Mouse (Mus musculus): ENCODE data around the gene Lingo4. TPM values are rescaled to one million over a fixed set of nuclear protein-coding genes. Genes with fewer than 3 reads are reported as not detected.

Lingo4 gene
- total RNA-seq (2021) (under 1 TPM; 0.05 to 0.09 TPM), polyA plus RNA-seq (2012; rRNA removed) (0.04 and 0.09 TPM in 2 replicates)
- long read RNA-seq, result 0 reads

DNA sequence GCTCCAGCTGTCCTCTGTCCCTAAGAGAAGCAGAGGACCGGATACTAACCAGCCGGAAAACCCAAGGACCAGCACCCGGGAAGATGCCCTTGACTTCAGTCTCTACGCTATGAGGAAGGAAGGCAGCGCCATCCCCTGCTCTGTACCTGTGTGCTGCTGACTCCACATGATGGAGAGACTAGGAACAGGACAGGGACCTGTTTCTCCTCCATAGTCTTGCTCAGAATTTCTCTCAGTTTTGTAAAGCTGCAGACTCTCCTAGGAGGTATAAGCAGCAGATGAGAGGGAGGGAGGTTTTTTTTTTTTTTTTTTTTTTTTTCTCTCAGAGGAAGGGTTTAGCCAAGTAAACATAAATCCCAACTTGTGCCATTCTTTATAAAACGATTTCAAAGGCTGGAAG is at the start of gene Lingo4:
TSS of gene Lingo4 (plus strand) at position 301 of the 400 bp plus-strand sequence.
- no peak within 1 kb of the TSS for H3K27ac ChIP-seq
- no peak within 1 kb of the TSS for H3K9ac ChIP-seq (ENCODE audit: low read depth, low read length)
- DNase-seq, result no peak
- no peaks in the 10 kb centered on the region for H3K4me1 ChIP-seq (ENCODE audit: control insufficient read depth, insufficient read depth, low read length)
- no peaks in the 10 kb centered on the region for H3K79me2 ChIP-seq (replicated peaks; ENCODE audit: control insufficient read depth, insufficient read depth, low read length)
- 70% methylated on average over 6 of the region's 6 CpGs for WGBS
- no peaks in the 10 kb centered on the region for H3K27me3 ChIP-seq (ENCODE audit: control insufficient read depth, insufficient read depth, low read length)
- intact Hi-C loops (cut with DNase I), result no loop called here
- no peaks in the 10 kb centered on the region for H3K36me3 ChIP-seq (ENCODE audit: control insufficient read depth, insufficient read depth, low read length)
- TF ChIP-seq POLR2A (IDR thresholded peaks at IDR 0.05; ENCODE audit: insufficient read depth, low read depth, low read length), result no peak
- TF ChIP-seq CTCF (IDR thresholded peaks at IDR 0.05), result no peak
- TF ChIP-seq EP300 (IDR thresholded peaks at IDR 0.05; ENCODE audit: insufficient read depth, low read depth, low read length), result no peak
- no peak within 1 kb of the TSS for H3K4me3 ChIP-seq

DNA sequence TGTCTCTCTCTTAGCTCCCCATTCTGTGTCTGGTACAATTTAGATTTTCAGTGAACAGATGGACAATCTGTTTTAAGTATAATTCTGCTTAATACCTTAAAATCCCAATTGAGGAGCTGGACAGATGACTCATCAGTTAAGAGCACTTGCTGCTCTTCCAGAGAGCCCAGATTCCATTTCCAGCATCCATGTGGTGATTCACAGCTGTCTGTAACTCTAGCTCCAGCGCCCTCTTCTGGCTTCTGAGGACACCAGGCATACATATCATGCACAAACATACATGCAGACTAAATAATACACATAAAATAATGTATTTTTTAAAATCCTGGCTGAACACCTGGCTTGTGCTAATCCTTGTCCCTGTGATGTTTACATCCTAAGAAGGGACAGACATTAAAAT is 37.5 kb upstream of the Lingo4 start:
- H3K36me3 ChIP-seq (ENCODE audit: control insufficient read depth, insufficient read depth, low read length), result no peaks in the 10 kb centered on the region
- no peaks in the 10 kb centered on the region for H3K4me1 ChIP-seq (ENCODE audit: control insufficient read depth, insufficient read depth, low read length)
- TF ChIP-seq POLR2A (IDR thresholded peaks at IDR 0.05; ENCODE audit: insufficient read depth, low read depth, low read length) (no peak), CTCF (IDR thresholded peaks at IDR 0.05) (peak; percentile 32), EP300 (IDR thresholded peaks at IDR 0.05; ENCODE audit: insufficient read depth, low read depth, low read length) (no peak)
- no peak overlapping the region for H3K4me3 ChIP-seq
- peaks cover 2% of the 10 kb centered on the region; the same call in 1 of the 2 replicates for H3K27me3 ChIP-seq (ENCODE audit: control insufficient read depth, insufficient read depth, low read length)
- H3K27ac ChIP-seq, result no peak overlapping the region
- DNase-seq, result no peak
- intact Hi-C loops (cut with DNase I), result no loop called here
- H3K79me2 ChIP-seq (replicated peaks; ENCODE audit: control insufficient read depth, insufficient read depth, low read length), result no peaks in the 10 kb centered on the region
- no peak overlapping the region for H3K9ac ChIP-seq (ENCODE audit: low read depth, low read length)
- 0% methylated on average over 1 of the region's 1 CpGs for WGBS

DNA sequence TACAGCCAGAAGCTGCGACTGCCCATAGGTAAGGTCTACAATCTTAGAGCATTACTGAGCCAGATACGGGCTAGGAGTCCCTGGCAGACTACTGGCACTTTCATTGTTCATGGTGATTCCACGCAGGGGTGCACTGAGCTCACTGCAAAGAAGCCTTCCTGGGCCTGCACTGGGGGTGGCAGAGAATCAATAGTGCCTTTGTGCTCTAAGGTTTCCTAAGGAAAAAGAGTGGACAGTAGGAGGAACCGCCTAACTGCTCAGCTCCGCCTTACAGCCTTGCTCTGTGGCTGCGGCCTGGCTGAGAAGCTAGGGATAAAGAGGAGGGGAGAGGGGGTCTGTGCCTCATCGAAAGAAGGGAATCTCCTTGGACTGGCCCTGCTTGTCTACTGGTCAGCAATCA is 36.2 kb upstream of the Lingo4 start, which contains the start of gene C2cd4d:
TSS of gene C2cd4d (plus strand) at position 301 of the 400 bp plus-strand sequence.
- Histone ChIP-seq H3K27ac (no peak within 1 kb of the TSS), H3K4me3 (peak within 1 kb of the TSS; percentile 44; the same call in 1 of the 2 replicates), H3K79me2 (replicated peaks; ENCODE audit: control insufficient read depth, insufficient read depth, low read length) (no peaks in the 10 kb centered on the region), H3K27me3 (ENCODE audit: control insufficient read depth, insufficient read depth, low read length) (peaks cover 2% of the 10 kb centered on the region; the same call in 1 of the 2 replicates), H3K4me1 (ENCODE audit: control insufficient read depth, insufficient read depth, low read length) (no peaks in the 10 kb centered on the region), H3K9ac (ENCODE audit: low read depth, low read length) (no peak within 1 kb of the TSS), H3K36me3 (ENCODE audit: control insufficient read depth, insufficient read depth, low read length) (no peaks in the 10 kb centered on the region)
- 66% methylated on average over 7 of the region's 7 CpGs for WGBS
- TF ChIP-seq EP300 (IDR thresholded peaks at IDR 0.05; ENCODE audit: insufficient read depth, low read depth, low read length), result no peak
- no peak for TF ChIP-seq POLR2A (IDR thresholded peaks at IDR 0.05; ENCODE audit: insufficient read depth, low read depth, low read length)
- TF ChIP-seq CTCF (IDR thresholded peaks at IDR 0.05), result no peak
- no peak for DNase-seq
- intact Hi-C loops (cut with DNase I), result no loop called here

DNA sequence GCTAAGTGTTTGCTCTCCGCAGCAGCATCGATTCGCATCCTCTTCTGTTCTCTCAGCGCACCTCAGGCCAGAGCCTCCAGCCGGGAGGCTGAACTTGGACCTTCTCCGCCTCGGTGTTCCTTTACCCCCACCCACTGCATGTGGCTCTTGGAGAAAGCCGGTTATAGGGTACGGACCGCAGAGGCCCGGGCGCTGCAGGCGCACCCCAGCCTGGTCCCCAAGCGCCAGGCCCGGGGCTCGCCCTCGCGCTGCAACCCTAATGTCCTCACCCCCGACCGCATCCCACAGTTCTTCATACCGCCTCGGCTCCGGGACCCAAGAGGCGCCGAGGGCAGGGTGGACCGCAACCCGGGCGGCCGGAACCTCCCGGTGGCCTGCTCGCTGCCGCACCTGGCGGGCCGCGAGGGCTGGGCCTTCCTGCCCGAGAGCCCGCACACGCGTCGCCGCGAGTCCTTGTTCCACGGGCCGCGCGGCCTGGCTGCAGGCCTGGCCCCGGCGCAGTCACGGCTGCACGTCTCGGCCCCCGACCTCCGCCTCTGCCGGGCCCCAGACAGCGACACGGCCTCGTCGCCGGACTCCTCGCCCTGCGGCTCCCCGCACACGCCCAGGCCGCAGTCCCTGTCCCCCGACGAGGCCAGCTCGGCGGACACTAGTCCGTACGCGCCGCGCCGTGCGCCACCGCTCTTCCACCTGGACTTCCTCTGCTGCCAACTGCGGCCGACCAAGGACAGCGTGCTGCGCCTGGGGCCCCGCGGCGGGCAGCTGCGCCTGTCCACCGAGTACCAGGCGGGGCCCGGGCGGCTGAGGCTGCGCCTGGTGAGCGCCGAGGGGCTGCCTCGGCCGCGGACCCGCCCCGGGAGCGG is 34.8 kb upstream of the Lingo4 start:
- Histone ChIP-seq H3K36me3 (ENCODE audit: control insufficient read depth, insufficient read depth, low read length) (no peaks in the 10 kb centered on the region), H3K27me3 (ENCODE audit: control insufficient read depth, insufficient read depth, low read length) (peaks cover 2% of the 10 kb centered on the region; the same call in 1 of the 2 replicates), H3K79me2 (replicated peaks; ENCODE audit: control insufficient read depth, insufficient read depth, low read length) (no peaks in the 10 kb centered on the region), H3K9ac (ENCODE audit: low read depth, low read length) (peak overlapping the region; percentile 85), H3K4me1 (ENCODE audit: control insufficient read depth, insufficient read depth, low read length) (no peaks in the 10 kb centered on the region), H3K4me3 (peak overlapping the region; percentile 44), H3K27ac (peak overlapping the region; percentile 2; the same call in 1 of the 2 replicates)
- DNase-seq, result peak; percentile 46 to 59
- intact Hi-C loops (cut with DNase I), result no loop called here
- 7% methylated on average over 95 of the region's 97 CpGs for WGBS
- TF ChIP-seq POLR2A (IDR thresholded peaks at IDR 0.05; ENCODE audit: insufficient read depth, low read depth, low read length) (no peak), CTCF (IDR thresholded peaks at IDR 0.05) (no peak), EP300 (IDR thresholded peaks at IDR 0.05; ENCODE audit: insufficient read depth, low read depth, low read length) (no peak)

DNA sequence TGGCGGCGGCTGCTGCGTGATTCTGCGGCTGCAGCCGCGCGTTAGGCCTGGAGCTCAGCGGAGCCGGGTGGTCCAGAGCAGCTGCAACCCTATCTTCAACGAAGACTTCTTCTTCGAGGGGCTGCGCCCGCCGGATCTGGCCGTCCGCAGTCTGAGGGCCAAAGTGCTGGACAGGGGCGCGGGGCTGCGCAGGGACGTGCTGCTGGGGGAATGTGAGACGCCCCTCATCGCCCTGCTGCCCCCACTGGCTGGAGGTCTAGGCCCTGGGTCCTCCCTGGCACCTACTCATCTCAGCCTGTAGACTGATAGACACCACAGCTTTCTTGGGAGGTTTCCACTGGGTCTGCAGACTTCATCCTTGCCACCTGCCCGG is 34.2 kb upstream of the Lingo4 start:
- H3K27ac ChIP-seq, result no peak overlapping the region
- H3K27me3 ChIP-seq (ENCODE audit: control insufficient read depth, insufficient read depth, low read length), result peaks cover 2% of the 10 kb centered on the region; the same call in 1 of the 2 replicates
- H3K4me1 ChIP-seq (ENCODE audit: control insufficient read depth, insufficient read depth, low read length), result no peaks in the 10 kb centered on the region
- TF ChIP-seq POLR2A (IDR thresholded peaks at IDR 0.05; ENCODE audit: insufficient read depth, low read depth, low read length) (no peak), CTCF (IDR thresholded peaks at IDR 0.05) (no peak), EP300 (IDR thresholded peaks at IDR 0.05; ENCODE audit: insufficient read depth, low read depth, low read length) (no peak)
- peak overlapping the region; percentile 85 for H3K9ac ChIP-seq (ENCODE audit: low read depth, low read length)
- H3K4me3 ChIP-seq, result peak overlapping the region; percentile 44
- no peaks in the 10 kb centered on the region for H3K36me3 ChIP-seq (ENCODE audit: control insufficient read depth, insufficient read depth, low read length)
- WGBS, result 6% methylated on average over 23 of the region's 23 CpGs
- H3K79me2 ChIP-seq (replicated peaks; ENCODE audit: control insufficient read depth, insufficient read depth, low read length), result no peaks in the 10 kb centered on the region
- DNase-seq, result no peak
- intact Hi-C loops (cut with DNase I), result no loop called here

DNA sequence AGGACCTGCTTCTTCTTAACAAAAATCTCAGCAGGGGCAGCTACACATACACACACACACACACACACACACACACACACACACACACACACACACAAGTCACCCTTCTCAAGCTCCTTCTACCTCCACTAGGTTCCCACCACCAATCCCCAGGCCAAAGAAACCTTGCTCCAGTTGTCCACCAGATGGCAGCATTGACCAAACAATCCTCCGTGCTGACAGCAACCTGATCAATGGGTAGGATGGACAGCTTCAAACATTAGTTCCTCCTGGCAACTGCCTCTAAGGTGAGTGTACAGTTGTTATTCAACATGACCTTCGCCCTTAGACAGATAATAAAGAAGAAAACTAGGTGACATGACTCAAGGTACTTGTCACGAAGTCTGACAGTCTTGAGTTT is 31.6 kb upstream of the Lingo4 start:
- peak; percentile 67 to 68 for DNase-seq
- Histone ChIP-seq H3K36me3 (ENCODE audit: control insufficient read depth, insufficient read depth, low read length) (no peaks in the 10 kb centered on the region), H3K79me2 (replicated peaks; ENCODE audit: control insufficient read depth, insufficient read depth, low read length) (no peaks in the 10 kb centered on the region), H3K9ac (ENCODE audit: low read depth, low read length) (no peak overlapping the region), H3K27ac (no peak overlapping the region), H3K4me3 (no peak overlapping the region), H3K4me1 (ENCODE audit: control insufficient read depth, insufficient read depth, low read length) (peaks cover 1% of the 10 kb centered on the region; the same call in 1 of the 2 replicates), H3K27me3 (ENCODE audit: control insufficient read depth, insufficient read depth, low read length) (peaks cover 2% of the 10 kb centered on the region; the same call in 1 of the 2 replicates)
- TF ChIP-seq EP300 (IDR thresholded peaks at IDR 0.05; ENCODE audit: insufficient read depth, low read depth, low read length) (peak; percentile 89), CTCF (IDR thresholded peaks at IDR 0.05) (peak; percentile 72), POLR2A (IDR thresholded peaks at IDR 0.05; ENCODE audit: insufficient read depth, low read depth, low read length) (no peak)
- intact Hi-C loops (cut with DNase I), result loop anchor here (2.0 to 5.0 kb wide), 4 partner anchors 91 to 536 kb away; no protein-coding TSS in a partner anchor
- 22% methylated on average over 3 of the region's 3 CpGs for WGBS
